Mouse (Mus musculus) liver, postnatal 0 days (tissue): ENCODE measurements at regions not wholly inside any gene's neighbourhood (a gene's known extent, or its start where the extent isn't known, plus 50 kb on each side); places are given as distances from the start of the nearest gene placed in this dataset.

Experiments
- CTCF ChIP-seq: sonication (generic); IDR thresholded peaks from 2 replicates; pipeline ENCODE4 v1.5.1; 2016; ENCODE audit warnings: antibody characterized with exemption, low read depth
- EP300 ChIP-seq: IDR thresholded peaks from 2 replicates; pipeline ENCODE4 v1.6.1; 2016; ENCODE audit warnings: antibody characterized with exemption, low read depth, mild to moderate bottlenecking

GRCm38 (mm10) chr14:74099696-74100095 lies 438.7 kb downstream of the Gm21750 start:
- TF ChIP-seq EP300 (no peak), CTCF (no peak)
